Mouse (Mus musculus): ENCODE measurements at regions not wholly inside any gene's neighbourhood (a gene's known extent, or its start where the extent isn't known, plus 50 kb on each side); places are given as distances from the start of the nearest gene placed in this dataset.
A peak's percentile ranks its signal among the peaks of the same experiment; 100 is the strongest.

DNA sequence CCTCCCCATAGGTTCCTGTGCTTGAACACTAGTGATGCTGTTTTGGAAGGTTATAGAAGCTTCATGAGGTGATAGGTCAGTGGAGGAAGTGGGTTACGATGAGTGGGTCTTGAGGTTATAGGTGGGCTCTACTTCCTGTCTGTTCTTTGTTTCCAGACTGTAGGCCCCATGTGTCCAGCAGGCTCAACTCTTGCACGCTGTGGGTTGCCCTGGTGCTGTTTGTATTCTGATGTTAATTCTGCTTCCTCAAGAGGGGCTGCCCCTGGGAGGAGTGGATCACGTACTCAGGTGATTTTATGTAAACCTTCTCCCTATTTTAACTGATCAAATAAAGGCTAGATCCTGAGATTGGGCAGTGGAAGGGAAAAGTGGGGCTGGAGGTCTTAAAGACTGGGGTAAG lies 60.4 kb upstream of the Rap1gds1 start:
- Histone ChIP-seq H3K9me3 (no peaks in the 10 kb centered on the region), H3K4me1 (no peaks in the 10 kb centered on the region), H3K27me3 (no peaks in the 10 kb centered on the region), H3K36me3 (replicated peaks) (no peaks in the 10 kb centered on the region), H3K27ac (no peak overlapping the region), H3K4me2 (no peak overlapping the region), H3K9ac (no peak overlapping the region), H3K4me3 (replicated peaks) (no peak overlapping the region)
- ATAC-seq (ENCODE audit: low FRiP score): no peak
- 61% methylated on average over 3 of the region's 3 CpGs for WGBS

DNA sequence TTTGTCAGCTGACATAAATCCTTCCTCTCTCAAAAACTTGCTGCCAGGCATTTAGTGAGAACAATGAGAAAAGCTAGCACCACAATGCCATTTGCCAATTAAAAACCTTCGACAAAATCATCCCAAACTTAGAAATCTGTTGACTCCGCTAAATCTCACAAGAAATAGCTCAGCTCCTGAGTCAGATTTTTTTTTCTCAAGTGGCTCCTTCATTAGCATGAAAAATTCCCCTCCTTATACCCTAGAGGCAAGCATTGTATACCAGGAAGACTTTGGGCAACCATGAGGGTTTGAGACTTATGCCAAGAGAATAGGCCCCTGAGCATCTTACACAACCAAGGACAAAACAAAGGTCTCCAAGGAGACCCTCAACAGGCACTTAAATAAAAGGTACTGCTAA lies 61.0 kb upstream of the Rap1gds1 start:
- H3K4me2 ChIP-seq: no peak overlapping the region
- no peaks in the 10 kb centered on the region for H3K36me3 ChIP-seq (replicated peaks)
- ATAC-seq (ENCODE audit: low FRiP score): no peak
- H3K4me3 ChIP-seq (replicated peaks): no peak overlapping the region
- no peaks in the 10 kb centered on the region for H3K9me3 ChIP-seq
- no peak overlapping the region for H3K9ac ChIP-seq
- WGBS: 87% methylated on average over 2 of the region's 2 CpGs
- H3K4me1 ChIP-seq: no peaks in the 10 kb centered on the region
- no peak overlapping the region for H3K27ac ChIP-seq
- no peaks in the 10 kb centered on the region for H3K27me3 ChIP-seq

DNA sequence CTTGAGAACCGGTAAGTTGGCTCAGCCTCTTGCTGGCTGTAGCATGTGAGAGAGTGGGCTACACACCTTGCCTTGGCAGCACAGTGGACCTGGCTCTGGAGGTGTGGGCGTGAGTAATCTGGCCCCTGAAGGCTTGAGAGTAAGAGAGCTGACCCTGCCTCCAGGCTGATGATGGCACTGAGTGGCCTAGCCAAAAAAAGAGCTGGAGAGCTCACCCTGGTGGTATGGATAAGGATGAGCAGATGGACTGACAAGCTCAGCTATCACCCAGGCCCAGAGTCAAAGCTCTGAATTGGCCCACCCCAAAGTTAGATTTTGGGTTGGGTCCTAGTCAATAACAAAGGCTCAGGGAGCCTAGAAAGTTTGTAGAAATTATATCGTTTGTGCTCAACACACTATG lies 52.8 kb upstream of the Stpg2 start:
- no peak overlapping the region for H3K4me2 ChIP-seq
- WGBS: 64% methylated on average over 3 of the region's 3 CpGs

DNA sequence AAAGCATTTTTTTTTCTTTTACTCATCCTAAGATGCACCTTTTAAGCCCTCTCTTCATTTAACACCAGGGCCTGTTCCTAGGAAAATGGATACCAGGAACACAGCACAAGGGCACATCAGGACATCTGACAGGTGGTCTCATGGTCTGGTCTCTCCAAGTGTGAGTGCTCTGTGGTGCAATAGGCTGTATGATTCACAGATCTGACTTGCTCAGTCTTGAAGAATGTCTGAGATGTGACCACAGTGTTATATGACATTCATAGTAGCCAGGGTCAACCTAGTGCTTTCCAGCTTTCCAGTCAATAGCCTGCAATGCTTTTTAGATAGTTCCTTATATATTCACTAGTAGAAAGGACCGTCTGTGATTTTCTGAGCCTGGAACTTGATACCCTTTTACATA lies 51.2 kb upstream of the Stpg2 start:
- no peaks in the 10 kb centered on the region for H3K36me3 ChIP-seq (replicated peaks)
- H3K9me3 ChIP-seq: no peaks in the 10 kb centered on the region
- H3K27ac ChIP-seq: no peak overlapping the region
- ATAC-seq (ENCODE audit: low FRiP score): no peak
- no peak overlapping the region for H3K4me3 ChIP-seq (replicated peaks)
- H3K4me2 ChIP-seq: no peak overlapping the region
- 84% methylated on average over 1 of the region's 1 CpGs for WGBS
- H3K4me1 ChIP-seq: no peaks in the 10 kb centered on the region
- H3K27me3 ChIP-seq: no peaks in the 10 kb centered on the region
- H3K9ac ChIP-seq: no peak overlapping the region

More for the DNA sequence above, 52.8 kb upstream of the Stpg2 start:
- Histone ChIP-seq H3K4me3 (replicated peaks) (no peak overlapping the region), H3K36me3 (replicated peaks) (no peaks in the 10 kb centered on the region), H3K27me3 (no peaks in the 10 kb centered on the region), H3K4me1 (no peaks in the 10 kb centered on the region), H3K27ac (no peak overlapping the region), H3K9ac (no peak overlapping the region), H3K9me3 (no peaks in the 10 kb centered on the region)
- 0 out of 2 replicates have a peak, but pooled peaks have one; percentile 36 for ATAC-seq (ENCODE audit: low FRiP score)

All from forebrain, embryonic 12.5 days (tissue).